Mouse (Mus musculus) cerebellum, adult (tissue): ENCODE data around the gene Crip1.
A peak's percentile ranks its signal among the peaks of the same experiment; 100 is the strongest.

Experiments used
- ATAC-seq: cut with Nextera tagmentation; 2 replicates; pipeline ENCODE4 v1.9.2; 2017; ENCODE audit warnings: mild to moderate bottlenecking, moderate library complexity, mixed read lengths; ENCODE audit not compliant: insufficient number of reproducible peaks, low FRiP score, low TSS enrichment

Crip1 gene

GRCm38 (mm10) chr12:113146112-113147057 lies at the start of gene Crip1:
Gene Crip1, plus strand, starts transcription at chr12:113146316.
- ATAC-seq: peak; percentile 32; the same call in 1 of the 2 replicates

GRCm38 (mm10) chr12:113097040-113097439 lies 49.1 kb upstream of the Crip1 start:
- ATAC-seq: no peak

- peak; percentile 23; the same call in 1 of the 2 replicates for ATAC-seq
These were observed 48.3 kb upstream of the Crip1 start, which contains the start of gene Mta1 for GRCm38 (mm10) chr12:113097749-113098281. Gene Mta1, plus strand, starts transcription at chr12:113098278.

GRCm38 (mm10) chr12:113098530-113099151 lies 47.5 kb upstream of the Crip1 start:
- ATAC-seq: no peak

GRCm38 (mm10) chr12:113099470-113100237 lies 46.5 kb upstream of the Crip1 start:
- no peak for ATAC-seq

DNA sequence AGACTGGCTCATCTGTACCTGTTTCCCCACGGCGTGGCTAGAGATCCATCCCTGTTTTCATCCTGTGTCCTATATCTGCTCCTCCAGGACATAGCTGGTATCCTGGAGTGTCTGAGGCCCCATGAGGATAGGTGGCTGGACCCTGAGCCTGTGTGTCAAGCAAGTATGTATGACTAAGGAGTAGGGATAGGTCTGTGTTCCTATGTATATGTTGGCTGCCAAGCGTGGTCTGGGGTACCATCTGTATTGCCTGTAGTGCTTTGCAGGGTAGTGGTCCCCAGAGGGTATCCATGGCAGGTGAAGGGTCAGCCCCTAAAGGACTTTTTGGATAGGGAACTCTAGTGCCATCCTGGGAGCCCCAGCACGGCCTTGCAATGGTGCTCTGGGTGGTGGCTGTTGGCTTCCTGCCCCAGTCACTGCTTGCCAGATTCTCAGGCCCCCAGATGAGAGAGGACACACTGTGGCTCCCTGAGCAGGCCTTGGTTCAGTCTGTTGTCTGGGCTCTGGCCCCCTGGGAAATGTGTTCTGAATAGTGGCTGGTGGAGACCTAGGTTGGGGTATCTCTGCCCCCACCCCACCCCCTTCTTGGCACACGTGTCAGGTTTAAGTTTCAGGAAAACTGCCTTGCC lies 45.6 kb upstream of the Crip1 start:
- no peak for ATAC-seq

DNA sequence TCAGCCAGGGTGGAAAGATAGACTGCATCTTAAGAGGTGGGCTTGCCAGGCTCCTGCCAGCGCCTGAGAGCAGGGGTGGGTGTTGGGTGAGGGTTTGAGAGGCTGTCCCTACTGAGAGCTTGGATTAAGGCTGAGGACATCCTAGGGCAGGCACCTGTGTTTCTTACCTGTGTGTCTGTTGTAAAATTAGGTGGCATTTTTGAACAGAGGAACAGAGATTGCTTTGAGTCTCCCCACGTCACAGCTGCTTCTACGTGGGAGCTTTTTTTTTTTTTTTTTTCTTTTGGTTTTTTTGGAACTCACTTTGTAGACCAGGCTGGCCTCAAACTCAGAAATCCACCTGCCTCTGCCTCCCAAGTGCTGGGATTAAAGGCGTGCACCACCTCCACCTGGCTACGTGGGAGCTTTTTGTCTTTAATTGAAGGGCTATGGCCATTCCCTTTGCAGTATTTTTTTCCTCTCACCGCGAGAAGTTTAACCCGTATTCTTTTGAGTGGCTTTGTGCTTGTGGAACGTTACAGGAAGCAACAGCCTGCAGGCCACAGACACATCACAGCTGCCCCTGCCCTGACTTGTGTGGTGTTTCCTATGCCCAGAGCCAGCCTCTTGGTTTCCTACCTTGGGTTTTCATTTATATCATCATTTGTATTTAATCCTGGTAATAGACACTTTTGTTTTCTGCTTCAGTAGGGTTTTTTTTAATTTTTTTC lies 44.7 kb upstream of the Crip1 start:
- ATAC-seq: no peak

DNA sequence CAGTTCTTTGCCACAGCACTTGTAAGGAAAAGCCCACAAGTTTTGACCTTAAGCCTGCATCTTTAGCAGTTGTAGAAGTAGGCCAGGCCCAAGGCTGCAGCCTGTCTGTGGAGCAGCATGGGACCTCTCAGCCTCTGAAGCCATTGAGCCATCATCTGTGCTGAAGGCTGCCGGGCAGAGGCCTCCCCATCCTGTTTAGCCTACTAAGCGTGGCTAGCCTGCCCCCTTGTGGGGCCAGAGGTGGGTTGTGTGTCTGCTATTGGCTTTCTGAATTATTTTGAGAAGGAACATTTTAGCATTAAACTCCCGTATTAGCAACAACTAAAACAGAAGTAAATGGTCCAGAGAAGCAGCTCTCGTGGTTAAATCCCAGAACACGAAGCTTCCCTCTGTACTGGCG lies 43.7 kb upstream of the Crip1 start:
- ATAC-seq: peak; percentile 53; the same call in 1 of the 2 replicates

DNA sequence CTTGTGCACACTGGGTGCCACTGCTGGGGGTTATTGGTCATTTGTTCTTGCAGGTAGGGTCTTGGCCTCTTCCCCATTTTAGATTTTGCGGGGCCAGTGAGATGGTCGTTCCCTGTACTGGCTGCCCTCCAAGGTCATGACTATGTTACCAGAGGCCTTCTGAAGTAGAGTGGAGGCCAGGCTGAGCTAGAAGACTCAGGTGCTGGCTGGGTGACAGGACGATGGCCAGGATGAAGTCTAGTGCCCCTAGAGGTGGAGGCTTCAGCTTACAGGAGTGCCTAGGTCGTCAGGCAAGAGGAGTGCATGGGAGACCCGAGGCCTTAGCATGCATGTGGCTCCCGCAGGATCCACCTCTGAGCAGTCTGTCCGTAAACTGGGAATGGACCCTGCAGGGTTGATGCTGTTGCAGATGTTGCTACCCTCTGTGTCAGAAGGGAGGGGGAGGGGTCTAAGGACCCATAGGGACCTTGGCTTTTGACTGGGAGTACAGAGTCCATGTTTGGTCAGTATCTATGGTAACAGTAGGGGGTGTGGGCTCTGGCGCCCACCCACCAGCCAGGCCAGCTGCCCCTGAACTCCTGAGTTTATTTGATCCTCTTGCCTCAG lies 42.2 kb upstream of the Crip1 start:
- no peak for ATAC-seq

GRCm38 (mm10) chr12:113106386-113106785 lies 39.7 kb upstream of the Crip1 start:
- ATAC-seq: no peak

DNA sequence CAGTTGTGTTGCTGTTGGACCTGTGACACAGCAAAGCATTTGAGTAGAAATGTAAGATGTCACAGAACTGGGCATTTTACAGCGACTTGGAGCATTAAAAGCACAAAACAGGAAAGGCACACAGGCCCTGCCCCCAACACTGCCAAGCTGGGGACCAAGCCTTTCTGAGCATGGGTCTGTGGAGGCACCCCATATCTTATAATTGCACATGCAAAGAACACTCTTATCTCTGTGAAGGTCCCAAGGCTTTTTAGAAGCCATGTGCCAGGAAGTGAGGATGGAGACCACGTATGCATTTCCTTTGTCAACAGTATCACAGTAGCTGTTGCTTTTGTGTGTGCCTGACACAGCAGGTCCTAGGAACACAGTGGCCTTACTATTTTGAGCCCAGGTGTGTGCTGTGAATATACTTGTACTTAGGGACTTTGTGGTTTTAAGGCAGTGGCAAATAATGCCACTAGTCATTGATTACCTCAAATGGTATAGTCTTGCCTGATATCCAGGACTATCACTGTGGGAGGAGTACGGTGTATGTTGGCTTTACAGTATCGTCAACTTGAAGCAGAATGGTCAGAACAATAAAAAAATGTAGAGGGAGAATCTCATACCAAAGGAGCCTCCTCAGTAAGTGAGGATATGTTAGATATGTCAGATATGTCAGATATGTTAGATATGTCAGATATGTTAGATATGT lies 38.5 kb upstream of the Crip1 start:
- no peak for ATAC-seq

DNA sequence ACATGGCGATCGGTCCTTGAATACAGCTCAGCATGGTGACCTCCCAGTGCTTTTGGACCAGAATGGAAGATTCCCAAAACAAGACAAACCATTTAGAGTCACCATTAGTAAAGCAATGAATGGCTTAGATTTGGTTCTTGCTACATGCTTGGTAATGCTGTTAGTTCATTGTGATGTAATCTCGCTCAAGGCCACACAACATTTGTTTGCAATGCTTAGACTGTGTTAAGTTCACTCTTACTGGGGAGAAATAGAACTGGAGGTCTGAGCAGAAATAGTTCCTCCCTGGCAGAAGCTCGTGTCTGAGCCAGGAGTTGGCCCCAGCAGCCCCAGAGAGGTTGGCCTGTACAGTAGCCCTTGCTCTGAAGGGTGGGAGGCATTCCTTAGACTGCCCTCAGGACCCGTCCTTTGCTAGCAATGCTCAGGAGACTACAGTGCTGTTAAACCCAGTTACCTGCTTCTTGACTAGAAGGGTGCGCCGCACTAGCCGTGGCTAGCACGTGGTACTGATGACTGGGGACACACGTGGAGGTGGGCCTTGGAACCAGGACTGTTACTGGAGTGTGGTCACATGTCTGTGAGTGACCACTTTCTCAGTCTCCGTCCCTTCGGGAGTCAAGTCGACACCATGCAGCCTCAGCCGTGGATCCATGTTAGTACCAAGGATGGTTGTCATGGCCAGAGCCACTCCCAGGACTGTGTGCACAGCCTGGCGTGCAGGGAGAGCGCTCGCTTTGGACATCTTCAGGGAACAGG lies 37.4 kb upstream of the Crip1 start:
- 0 out of 2 replicates have a peak, but pooled peaks have one; percentile 22 for ATAC-seq

DNA sequence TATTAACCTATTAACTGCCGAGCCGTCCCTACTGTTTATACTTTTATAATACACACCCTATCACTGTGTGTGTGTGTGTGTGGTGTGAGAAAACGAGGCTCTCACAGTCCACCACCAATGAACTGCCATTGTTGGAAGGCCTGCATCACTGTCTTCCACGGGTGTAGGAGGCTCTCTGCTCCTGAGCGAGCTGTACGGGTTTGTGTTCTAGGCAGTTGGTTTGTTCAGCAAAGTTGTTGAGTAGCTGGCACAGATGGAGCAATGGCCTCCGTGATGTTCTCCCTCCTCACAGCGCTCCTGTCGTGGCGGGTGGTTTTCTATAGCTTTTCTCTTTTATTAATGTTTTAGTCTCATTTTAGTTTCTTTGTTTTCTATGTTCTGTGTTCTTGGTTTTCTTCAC lies 36.3 kb upstream of the Crip1 start:
- ATAC-seq: no peak

GRCm38 (mm10) chr12:113114141-113114540 lies 32.0 kb upstream of the Crip1 start:
- ATAC-seq: no peak

DNA sequence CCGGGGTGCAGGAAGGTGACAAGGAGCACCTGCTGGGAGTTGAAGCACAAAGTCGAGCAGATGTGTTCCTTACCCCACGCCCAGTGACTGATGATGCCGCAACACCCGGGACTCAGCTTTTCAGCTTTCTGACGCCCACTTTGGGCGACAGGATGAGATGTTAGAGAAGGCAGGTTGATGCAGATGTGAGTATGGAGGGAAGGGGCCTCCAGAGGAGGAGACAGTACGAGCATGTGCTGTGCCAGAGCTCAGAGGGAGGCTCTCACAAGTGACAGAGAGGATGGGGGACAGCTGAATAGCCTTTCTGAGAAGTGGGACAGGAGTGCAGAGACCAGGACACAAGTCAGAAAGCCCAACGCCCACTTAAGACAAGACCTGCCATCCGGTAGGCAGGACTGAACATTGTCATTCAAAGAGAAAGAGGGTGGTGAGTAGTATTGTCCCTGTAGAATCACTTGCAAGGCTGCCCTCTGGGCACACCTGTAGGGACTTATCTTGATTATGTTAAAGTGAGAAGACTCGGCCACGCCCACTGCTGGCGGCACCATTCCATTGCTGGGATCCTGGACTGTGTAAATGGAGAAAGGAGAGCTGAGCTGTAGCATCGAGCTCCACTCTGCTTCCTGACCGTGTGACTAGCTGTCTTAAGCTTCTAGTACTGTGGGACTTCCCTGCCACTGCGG lies 31.1 kb upstream of the Crip1 start:
- ATAC-seq: no peak

- peak; percentile 59 for ATAC-seq
These were observed 26.4 kb upstream of the Crip1 start for GRCm38 (mm10) chr12:113119516-113120410.
